Mouse (Mus musculus): ENCODE results near the gene Themis. TPM values are rescaled to one million over a fixed set of nuclear protein-coding genes. Genes with fewer than 3 reads are reported as not detected.

Gene Themis
- polyA plus RNA-seq, 1 experiment from 2014 or later: not detected

DNA sequence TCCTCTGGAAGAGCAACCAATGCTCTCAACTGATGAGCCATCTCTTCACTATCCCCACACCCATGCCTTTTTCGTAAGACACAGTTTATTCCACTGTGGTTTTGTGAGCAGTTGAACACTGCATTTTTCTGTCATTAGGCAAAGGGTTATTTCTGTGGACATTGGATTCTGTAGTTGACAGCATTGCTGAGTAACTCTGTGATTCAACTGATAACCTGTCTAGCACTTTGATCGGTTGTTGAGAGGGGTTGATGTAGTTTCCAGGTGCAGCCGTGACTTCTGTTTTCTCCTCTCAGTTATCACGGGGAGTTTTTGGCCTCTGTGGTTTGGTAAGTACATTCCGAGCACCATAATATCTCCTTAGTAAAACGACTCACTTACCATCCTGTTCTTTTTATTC lies 26.8 kb downstream of the Themis start:
- 34% methylated on average over 6 of the region's 6 CpGs for WGBS (ENCODE audit: insufficient replicate concordance)
- no peaks in the 10 kb centered on the region for H3K4me1 ChIP-seq (replicated peaks)

DNA sequence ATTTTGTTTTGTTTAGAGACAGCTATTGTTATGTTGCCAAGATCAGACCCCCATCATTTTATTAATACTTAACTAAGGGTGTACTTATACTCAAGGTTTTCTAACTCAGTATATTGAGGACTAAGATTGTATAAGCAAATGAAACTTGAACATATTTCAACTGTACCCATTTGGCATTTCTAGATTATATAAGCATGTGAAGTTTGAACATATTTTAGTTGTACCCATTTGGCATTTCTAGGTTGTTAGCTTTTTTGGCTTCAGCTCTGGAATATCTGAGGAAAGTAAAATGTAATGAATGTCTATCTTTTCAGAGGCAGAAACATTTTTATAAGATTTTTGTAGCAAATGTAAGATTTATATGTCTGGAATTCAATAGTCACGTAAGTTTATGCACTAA lies 27.9 kb downstream of the Themis start:
- no peak overlapping the region for H3K4me2 ChIP-seq
- no peak for ATAC-seq (ENCODE audit: insufficient read depth)
- no peaks in the 10 kb centered on the region for H3K36me3 ChIP-seq (replicated peaks)
- WGBS (ENCODE audit: insufficient replicate concordance): 74% methylated on average over 1 of the region's 1 CpGs
- no peak overlapping the region for H3K27ac ChIP-seq (replicated peaks)
- no peaks in the 10 kb centered on the region for H3K9me3 ChIP-seq (replicated peaks)
- no peak overlapping the region for H3K4me3 ChIP-seq (replicated peaks)
- no peak overlapping the region for H3K9ac ChIP-seq
- H3K4me1 ChIP-seq (replicated peaks): no peaks in the 10 kb centered on the region
- H3K27me3 ChIP-seq: no peaks in the 10 kb centered on the region

More for the DNA sequence above, 26.8 kb downstream of the Themis start:
- Histone ChIP-seq H3K4me2 (no peak overlapping the region), H3K27ac (replicated peaks) (no peak overlapping the region), H3K4me3 (replicated peaks) (no peak overlapping the region), H3K9me3 (replicated peaks) (no peaks in the 10 kb centered on the region), H3K36me3 (replicated peaks) (no peaks in the 10 kb centered on the region), H3K27me3 (no peaks in the 10 kb centered on the region), H3K9ac (no peak overlapping the region)
- no peak for ATAC-seq (ENCODE audit: insufficient read depth)

DNA sequence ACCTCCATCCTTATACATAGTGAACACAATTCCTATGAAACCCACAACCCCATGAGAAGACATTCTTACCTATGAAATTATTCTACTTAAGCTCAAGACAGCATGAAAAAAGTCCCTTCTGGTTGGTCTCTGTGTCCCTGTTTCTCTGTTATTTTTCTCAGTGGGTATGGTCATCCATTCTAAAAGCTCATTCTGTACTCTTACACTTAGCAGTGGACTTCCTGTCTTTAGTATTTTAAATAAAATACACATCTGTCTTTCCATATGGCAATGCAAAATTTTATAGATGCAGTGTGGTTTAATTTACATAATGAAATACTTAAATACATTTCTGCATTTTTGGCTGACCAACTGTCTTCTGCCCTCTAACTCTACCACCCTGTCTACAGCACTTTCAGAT lies 30.0 kb downstream of the Themis start:
- Histone ChIP-seq H3K27me3 (no peaks in the 10 kb centered on the region), H3K9ac (no peak overlapping the region), H3K9me3 (replicated peaks) (no peaks in the 10 kb centered on the region), H3K27ac (replicated peaks) (no peak overlapping the region), H3K4me1 (replicated peaks) (no peaks in the 10 kb centered on the region), H3K4me3 (replicated peaks) (no peak overlapping the region), H3K4me2 (no peak overlapping the region), H3K36me3 (replicated peaks) (no peaks in the 10 kb centered on the region)
- ATAC-seq (ENCODE audit: insufficient read depth): no peak

DNA sequence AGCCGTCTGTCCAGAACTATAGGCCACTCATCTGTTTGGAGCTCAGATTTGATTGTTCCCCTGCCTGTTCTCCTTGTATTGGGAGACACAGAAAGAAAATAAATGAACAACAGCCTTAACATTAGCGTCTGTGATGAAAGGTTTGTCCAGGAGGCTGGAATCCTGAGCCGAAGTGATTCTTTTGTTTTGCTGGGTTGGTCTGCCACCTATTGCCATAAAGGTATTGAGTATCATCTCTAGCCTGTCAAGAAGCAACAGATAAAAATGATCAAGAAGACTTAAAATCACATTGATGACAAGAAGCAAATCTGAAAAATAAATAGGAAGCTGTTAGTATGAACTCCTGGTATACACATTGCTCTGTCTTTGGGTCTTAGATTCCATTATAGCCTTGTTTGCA lies 53.7 kb downstream of the Themis start:
- no peak overlapping the region for H3K9ac ChIP-seq
- no peak overlapping the region for H3K4me2 ChIP-seq
- no peaks in the 10 kb centered on the region for H3K27me3 ChIP-seq
- 60% methylated on average over 3 of the region's 3 CpGs for WGBS (ENCODE audit: insufficient replicate concordance)
- H3K4me1 ChIP-seq (replicated peaks): no peaks in the 10 kb centered on the region
- H3K36me3 ChIP-seq (replicated peaks): no peaks in the 10 kb centered on the region
- no peak overlapping the region for H3K27ac ChIP-seq (replicated peaks)
- H3K4me3 ChIP-seq (replicated peaks): no peak overlapping the region
- no peaks in the 10 kb centered on the region for H3K9me3 ChIP-seq (replicated peaks)
- ATAC-seq (ENCODE audit: insufficient read depth): no peak

DNA sequence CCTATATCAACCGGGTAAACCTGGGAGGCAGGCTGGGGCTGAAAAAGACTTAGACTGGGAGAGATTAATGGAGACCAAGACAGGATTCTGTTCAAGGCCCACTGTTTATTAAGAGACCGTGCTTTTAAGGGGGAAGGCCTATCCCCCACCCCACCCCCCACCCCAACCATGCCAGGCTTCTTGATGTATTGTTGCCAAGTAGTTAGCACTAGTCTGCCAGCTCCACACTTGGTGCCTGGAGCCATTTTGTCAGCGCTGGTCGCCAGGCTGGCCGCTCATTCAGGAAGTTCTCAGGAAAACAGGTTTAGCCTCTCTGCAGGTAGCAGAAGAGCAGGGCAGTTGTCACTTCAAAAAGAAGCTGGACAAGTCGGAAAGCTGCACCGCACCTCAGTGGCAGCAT lies 55.1 kb downstream of the Themis start:
- Histone ChIP-seq H3K9me3 (replicated peaks) (no peaks in the 10 kb centered on the region), H3K4me3 (replicated peaks) (no peak overlapping the region), H3K27me3 (no peaks in the 10 kb centered on the region), H3K4me2 (no peak overlapping the region), H3K4me1 (replicated peaks) (no peaks in the 10 kb centered on the region), H3K36me3 (replicated peaks) (no peaks in the 10 kb centered on the region), H3K9ac (no peak overlapping the region), H3K27ac (replicated peaks) (no peak overlapping the region)
- ATAC-seq (ENCODE audit: insufficient read depth): no peak
- 74% methylated on average over 7 of the region's 7 CpGs for WGBS (ENCODE audit: insufficient replicate concordance)

DNA sequence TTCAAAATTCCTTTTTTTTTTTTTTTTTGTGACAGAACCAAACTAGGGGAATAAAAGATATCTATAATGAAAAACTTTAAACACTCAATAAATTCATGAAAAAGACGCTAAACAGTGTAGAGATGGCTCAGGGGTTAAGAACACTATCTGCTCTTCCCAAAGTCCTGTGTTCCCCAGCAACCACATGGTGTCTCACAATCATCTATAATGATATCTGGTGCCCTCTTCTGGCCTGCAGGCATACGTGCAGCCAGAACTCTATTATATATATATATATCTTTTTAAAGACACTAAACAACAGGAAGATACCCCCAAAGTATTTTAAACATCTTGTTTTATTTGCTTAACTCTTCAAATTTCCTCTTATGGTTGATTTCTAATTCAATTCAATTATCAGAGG lies 62.0 kb downstream of the Themis start:
- H3K4me1 ChIP-seq (replicated peaks): no peaks in the 10 kb centered on the region
- no peak overlapping the region for H3K9ac ChIP-seq
- no peaks in the 10 kb centered on the region for H3K9me3 ChIP-seq (replicated peaks)
- no peak for ATAC-seq (ENCODE audit: insufficient read depth)
- H3K27me3 ChIP-seq: no peaks in the 10 kb centered on the region
- no peak overlapping the region for H3K4me3 ChIP-seq (replicated peaks)
- H3K36me3 ChIP-seq (replicated peaks): no peaks in the 10 kb centered on the region
- H3K4me2 ChIP-seq: no peak overlapping the region
- 0% methylated on average over 2 of the region's 2 CpGs for WGBS (ENCODE audit: insufficient replicate concordance)
- no peak overlapping the region for H3K27ac ChIP-seq (replicated peaks)

DNA sequence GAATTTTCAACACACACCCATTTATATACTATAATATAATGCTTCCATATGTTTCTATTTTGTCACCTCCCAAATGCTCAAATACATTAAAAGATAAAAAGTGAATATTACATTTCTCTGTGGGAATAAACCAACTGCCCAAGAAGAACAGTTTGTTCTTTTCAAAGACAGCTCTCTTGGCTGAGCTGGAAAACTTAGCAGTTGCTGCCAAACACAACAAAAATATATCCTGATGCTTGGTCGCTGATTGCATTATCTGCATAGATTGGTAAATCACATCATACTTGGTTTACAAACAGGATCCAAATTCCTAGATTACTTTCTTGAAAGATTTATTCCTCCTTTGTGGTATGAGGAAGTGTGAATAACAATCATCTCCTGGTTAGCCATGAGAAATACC lies 69.8 kb downstream of the Themis start:
- ATAC-seq (ENCODE audit: insufficient read depth): no peak
- H3K27me3 ChIP-seq: no peaks in the 10 kb centered on the region
- no peak overlapping the region for H3K4me2 ChIP-seq
- no peak overlapping the region for H3K27ac ChIP-seq (replicated peaks)
- no peaks in the 10 kb centered on the region for H3K9me3 ChIP-seq (replicated peaks)
- WGBS (ENCODE audit: insufficient replicate concordance): 71% methylated on average over 1 of the region's 1 CpGs
- no peak overlapping the region for H3K9ac ChIP-seq
- H3K4me1 ChIP-seq (replicated peaks): no peaks in the 10 kb centered on the region
- no peak overlapping the region for H3K4me3 ChIP-seq (replicated peaks)
- H3K36me3 ChIP-seq (replicated peaks): no peaks in the 10 kb centered on the region

DNA sequence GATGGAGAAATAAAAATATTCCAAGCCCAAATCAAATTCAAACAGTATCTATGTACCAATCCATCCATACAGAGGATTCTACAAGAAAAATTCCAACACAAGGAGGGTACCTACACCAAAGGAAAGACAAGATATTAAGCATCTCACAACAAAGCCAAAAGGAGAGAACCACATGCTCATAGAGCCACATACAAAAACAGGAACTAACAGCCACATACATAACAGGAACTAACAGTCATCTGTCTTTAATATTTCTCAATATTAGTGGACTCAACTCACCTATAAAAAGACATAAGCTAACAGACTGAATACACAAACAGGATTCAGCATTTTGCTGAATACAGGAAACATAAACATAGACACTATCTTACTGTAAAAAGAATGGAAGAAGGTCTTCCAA lies 78.3 kb downstream of the Themis start:
- H3K9ac ChIP-seq: no peak overlapping the region
- no peak for ATAC-seq (ENCODE audit: insufficient read depth)
- H3K4me2 ChIP-seq: no peak overlapping the region
- H3K27me3 ChIP-seq: no peaks in the 10 kb centered on the region
- H3K4me1 ChIP-seq (replicated peaks): no peaks in the 10 kb centered on the region
- no peak overlapping the region for H3K4me3 ChIP-seq (replicated peaks)
- H3K9me3 ChIP-seq (replicated peaks): no peaks in the 10 kb centered on the region
- no peaks in the 10 kb centered on the region for H3K36me3 ChIP-seq (replicated peaks)
- H3K27ac ChIP-seq (replicated peaks): no peak overlapping the region

DNA sequence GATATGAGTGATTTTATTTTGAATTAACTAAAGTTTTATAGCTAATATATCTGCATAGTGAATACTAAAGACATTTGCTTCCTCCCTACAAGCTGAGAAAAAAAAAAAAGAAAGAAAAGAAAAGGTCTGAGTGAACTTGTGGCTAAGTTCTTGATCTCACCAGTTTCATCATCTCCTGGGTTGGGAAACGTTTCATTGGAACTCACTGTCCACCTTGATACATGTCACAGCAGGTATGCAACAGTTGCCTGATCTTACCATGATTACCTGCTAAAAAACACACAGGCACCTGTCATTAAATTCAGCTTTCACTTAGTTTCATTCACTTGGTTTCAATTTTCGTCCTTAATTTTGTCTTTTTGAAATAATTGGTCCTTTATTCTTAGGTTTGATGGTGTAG lies 85.2 kb downstream of the Themis start:
- no peak for ATAC-seq (ENCODE audit: insufficient read depth)
- H3K9me3 ChIP-seq (replicated peaks): no peaks in the 10 kb centered on the region
- 32% methylated on average over 2 of the region's 2 CpGs for WGBS (ENCODE audit: insufficient replicate concordance)

DNA sequence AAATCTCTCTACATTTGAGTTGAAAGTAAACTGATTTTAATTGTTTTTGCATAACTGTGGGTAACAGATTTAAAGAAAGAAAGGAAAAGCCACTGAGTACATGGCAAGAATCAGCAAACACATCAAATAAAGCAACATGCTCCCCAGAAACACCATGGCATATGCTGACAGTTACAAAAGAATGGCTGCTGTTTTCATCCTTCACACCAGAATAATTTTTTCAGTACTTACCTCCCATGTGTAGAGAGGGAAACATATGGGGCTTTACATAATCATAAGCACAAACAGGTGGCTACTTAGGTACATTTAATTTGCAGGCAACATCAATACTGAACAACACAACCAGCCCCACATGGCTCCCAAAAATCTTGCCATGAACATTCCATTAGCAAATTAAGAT lies 86.8 kb downstream of the Themis start:
- Histone ChIP-seq H3K27me3 (no peaks in the 10 kb centered on the region), H3K9ac (no peak overlapping the region), H3K27ac (replicated peaks) (no peak overlapping the region), H3K4me2 (no peak overlapping the region), H3K9me3 (replicated peaks) (no peaks in the 10 kb centered on the region), H3K36me3 (replicated peaks) (no peaks in the 10 kb centered on the region), H3K4me1 (replicated peaks) (no peaks in the 10 kb centered on the region), H3K4me3 (replicated peaks) (no peak overlapping the region)
- no peak for ATAC-seq (ENCODE audit: insufficient read depth)

More for the DNA sequence above, 85.2 kb downstream of the Themis start:
- H3K27ac ChIP-seq (replicated peaks): no peak overlapping the region
- no peak overlapping the region for H3K4me3 ChIP-seq (replicated peaks)
- no peak overlapping the region for H3K9ac ChIP-seq
- no peaks in the 10 kb centered on the region for H3K36me3 ChIP-seq (replicated peaks)
- no peaks in the 10 kb centered on the region for H3K4me1 ChIP-seq (replicated peaks)
- no peaks in the 10 kb centered on the region for H3K27me3 ChIP-seq
- H3K4me2 ChIP-seq: no peak overlapping the region

DNA sequence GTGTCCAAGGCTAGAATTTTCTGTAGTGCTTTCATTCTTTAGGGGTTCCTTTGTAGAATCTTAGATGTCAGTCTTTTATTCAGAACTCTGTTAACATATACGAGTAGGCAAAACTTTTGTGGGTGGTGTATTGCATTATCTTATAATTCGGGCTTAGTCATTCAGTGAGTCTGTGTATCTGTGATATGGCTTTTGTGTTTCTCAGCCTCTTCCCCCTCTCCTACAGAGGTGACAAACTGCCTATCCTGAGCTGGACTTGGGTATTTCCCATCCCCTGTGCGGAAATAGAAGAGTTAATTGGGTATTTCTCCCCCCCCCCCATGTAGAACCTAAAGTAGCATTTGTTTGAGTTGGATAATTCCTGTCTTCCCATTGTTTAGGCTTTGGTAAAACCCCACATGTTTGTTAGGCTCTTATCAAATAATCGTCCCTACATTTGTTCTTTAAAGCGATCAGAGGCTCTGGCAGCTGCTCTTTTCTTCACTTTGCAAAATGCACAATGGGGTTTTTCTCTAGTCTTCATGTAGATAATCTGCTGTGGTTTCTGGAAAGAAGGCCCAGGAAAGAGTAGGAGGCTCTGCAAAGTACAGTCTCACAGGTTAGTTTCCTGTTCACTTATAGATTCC lies 108.7 kb downstream of the Themis start:
- Histone ChIP-seq H3K4me3 (replicated peaks) (no peak overlapping the region), H3K9ac (no peak overlapping the region), H3K27me3 (no peaks in the 10 kb centered on the region), H3K27ac (replicated peaks) (no peak overlapping the region), H3K9me3 (replicated peaks) (no peaks in the 10 kb centered on the region), H3K4me2 (no peak overlapping the region), H3K4me1 (replicated peaks) (no peaks in the 10 kb centered on the region), H3K36me3 (replicated peaks) (no peaks in the 10 kb centered on the region)
- 35% methylated on average over 5 of the region's 5 CpGs for WGBS (ENCODE audit: insufficient replicate concordance)
- no peak for ATAC-seq (ENCODE audit: insufficient read depth)

DNA sequence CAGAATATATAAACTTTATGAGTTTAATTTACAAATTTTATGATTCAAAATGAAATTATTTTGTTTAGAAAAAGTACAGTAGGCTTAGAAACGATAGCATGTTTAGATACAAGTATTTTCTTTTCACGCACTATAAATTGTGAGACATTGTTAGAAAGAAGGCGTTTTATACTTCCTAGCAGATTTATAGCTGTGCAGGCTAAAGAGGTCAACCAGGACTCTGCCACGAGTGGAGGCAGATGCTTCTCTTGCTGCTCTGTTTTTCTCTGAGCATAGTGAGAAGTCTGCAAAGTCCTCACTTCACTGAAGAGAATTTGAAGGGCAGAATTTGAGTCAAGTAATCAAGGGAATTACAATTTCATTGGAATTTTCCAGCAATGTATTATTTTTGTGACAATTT lies 131.3 kb downstream of the Themis start:
- Histone ChIP-seq H3K36me3 (replicated peaks) (no peaks in the 10 kb centered on the region), H3K4me2 (no peak overlapping the region), H3K4me1 (replicated peaks) (no peaks in the 10 kb centered on the region), H3K9ac (no peak overlapping the region), H3K27me3 (no peaks in the 10 kb centered on the region), H3K27ac (replicated peaks) (no peak overlapping the region), H3K9me3 (replicated peaks) (no peaks in the 10 kb centered on the region), H3K4me3 (replicated peaks) (no peak overlapping the region)
- 57% methylated on average over 4 of the region's 4 CpGs for WGBS (ENCODE audit: insufficient replicate concordance)
- ATAC-seq (ENCODE audit: insufficient read depth): no peak
